Mouse (Mus musculus) kidney, embryonic 15.5 days (tissue): ENCODE data around the gene Alox8. TPM values are rescaled to one million over a fixed set of nuclear protein-coding genes. Genes with fewer than 3 reads are reported as not detected.
A peak's percentile ranks its signal among the peaks of the same experiment; 100 is the strongest.

ENCODE experiments used
- ATAC-seq: fragments of 200-750 bp; cut with Nextera tagmentation; replicated peaks from 2 replicates; pipeline ENCODE4 v1.8.0; 2017; ENCODE audit warnings: moderate TSS enrichment; ENCODE audit not compliant: low FRiP score
- H3K27ac ChIP-seq: fragments of 300-500 bp; sonication (generic); 2 replicates; pipeline ENCODE4 v1.5.1; 2015; ENCODE audit warnings: mild to moderate bottlenecking, inconsistent platforms
- H3K27me3 ChIP-seq: fragments of 300-500 bp; sonication (generic); 2 replicates; pipeline ENCODE4 v1.6.1; 2015; ENCODE audit warnings: inconsistent platforms
- H3K36me3 ChIP-seq: fragments of 300-500 bp; sonication (generic); 2 replicates; pipeline ENCODE4 v1.6.1; 2015; ENCODE audit warnings: inconsistent platforms
- H3K4me1 ChIP-seq: fragments of 300-500 bp; sonication (generic); 2 replicates; pipeline ENCODE4 v1.6.1; 2015; ENCODE audit warnings: inconsistent platforms
- H3K4me2 ChIP-seq: fragments of 300-500 bp; sonication (generic); 2 replicates; pipeline ENCODE4 v1.6.1; 2015; ENCODE audit warnings: moderate library complexity, mild to moderate bottlenecking, inconsistent platforms
- H3K4me3 ChIP-seq: fragments of 300-500 bp; sonication (generic); replicated peaks from 2 replicates; pipeline ENCODE4 v1.5.1; 2015; ENCODE audit warnings: mild to moderate bottlenecking, inconsistent platforms
- H3K9ac ChIP-seq: fragments of 300-500 bp; sonication (generic); 2 replicates; pipeline ENCODE4 v1.6.1; 2015; ENCODE audit warnings: mild to moderate bottlenecking, inconsistent platforms
- H3K9me3 ChIP-seq: fragments of 300-500 bp; sonication (generic); replicated peaks from 2 replicates; pipeline ENCODE4 v1.6.1; 2016; ENCODE audit warnings: inconsistent platforms
- WGBS: fragments of 180-500 bp; shearing (Covaris S2); methylation state at CpG from one replicate; pipeline ENCODE4 v1.1.7; 2015; ENCODE audit warnings: mixed read lengths; 5-methylcytosine and 5-hydroxymethylcytosine counted together
- polyA plus RNA-seq: library from polyadenylated mRNA; unstranded; fragments of >200 nt; fragmentation: Nextera tagmentation; extraction: Ambion mirVana; gene quantifications from 2 replicates; pipeline ENCODE4 v1.2.1, GENCODE M21; 2015

Gene Alox8
- 0.33 and 0.47 TPM in 2 replicates for polyA plus RNA-seq

- Histone ChIP-seq H3K4me2 (peak within 1 kb of the TSS; percentile 60), H3K9ac (0 out of 2 replicates have a peak within 1 kb of the TSS, but pooled peaks have one; percentile 23), H3K36me3 (no peaks in the 10 kb centered on the region), H3K27ac (no peak within 1 kb of the TSS), H3K9me3 (no peaks in the 10 kb centered on the region), H3K4me1 (peaks cover 11% of the 10 kb centered on the region), H3K27me3 (peaks cover 46% of the 10 kb centered on the region), H3K4me3 (peak within 1 kb of the TSS; percentile 35)
- no peak for ATAC-seq
- 36% methylated on average over 6 of the region's 6 CpGs for WGBS
Observed at GRCm38 (mm10) chr11:69197743-69198142, at the start of gene Alox8. Gene Alox8 (minus strand): TSS chr11:69197843.

DNA sequence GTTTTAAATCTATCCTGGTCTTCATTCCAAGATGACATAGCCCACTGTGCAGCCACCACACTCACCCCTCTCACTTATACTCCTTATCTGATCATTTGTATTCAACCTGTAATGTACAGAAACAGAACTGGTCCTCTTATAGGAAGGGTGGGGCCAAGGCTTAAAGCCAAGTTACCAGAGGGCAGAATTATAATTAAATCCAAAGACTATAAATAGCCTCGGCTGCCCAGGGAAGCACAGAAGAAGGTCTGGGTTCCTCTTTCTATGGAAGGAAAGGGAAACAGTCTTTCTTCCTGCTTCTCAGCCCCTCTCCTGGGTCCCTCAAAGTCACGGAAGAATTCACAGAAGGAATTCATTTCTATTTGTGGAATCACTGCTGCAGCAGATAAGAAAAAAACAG, 48.0 kb upstream of the Alox8 start:
- Histone ChIP-seq H3K4me1 (peaks cover 12% of the 10 kb centered on the region), H3K4me3 (no peak overlapping the region), H3K36me3 (no peaks in the 10 kb centered on the region), H3K27me3 (peaks cover 5% of the 10 kb centered on the region; the same call in 1 of the 2 replicates), H3K9ac (no peak overlapping the region), H3K4me2 (peak overlapping the region; percentile 27), H3K27ac (peak overlapping the region; percentile 75), H3K9me3 (no peaks in the 10 kb centered on the region)
- WGBS = 42% methylated on average over 2 of the region's 2 CpGs
- 0 out of 2 replicates have a peak, but pooled peaks have one; percentile 9 for ATAC-seq

- H3K36me3 ChIP-seq = no peaks in the 10 kb centered on the region
- WGBS = 17% methylated on average over 2 of the region's 2 CpGs
- no peak overlapping the region for H3K27ac ChIP-seq
- H3K9me3 ChIP-seq = no peaks in the 10 kb centered on the region
- H3K4me2 ChIP-seq = no peak overlapping the region
- H3K4me1 ChIP-seq = peaks cover 12% of the 10 kb centered on the region
- H3K27me3 ChIP-seq = peaks cover 5% of the 10 kb centered on the region; the same call in 1 of the 2 replicates
- no peak for ATAC-seq
- H3K4me3 ChIP-seq = no peak overlapping the region
- no peak overlapping the region for H3K9ac ChIP-seq
Observed at GRCm38 (mm10) chr11:69244911-69245310, 47.3 kb upstream of the Alox8 start.

GRCm38 (mm10) chr11:69236926-69237260, 39.2 kb upstream of the Alox8 start, which contains the start of gene Gucy2e:
Gene Gucy2e (minus strand): TSS chr11:69237036.
- Histone ChIP-seq H3K4me1 (peaks cover 24% of the 10 kb centered on the region), H3K9ac (peak within 1 kb of the TSS; percentile 48), H3K9me3 (no peaks in the 10 kb centered on the region), H3K4me2 (peak within 1 kb of the TSS; percentile 90), H3K27me3 (peaks cover 43% of the 10 kb centered on the region), H3K4me3 (peak within 1 kb of the TSS; percentile 52), H3K36me3 (no peaks in the 10 kb centered on the region), H3K27ac (peak within 1 kb of the TSS; percentile 84)
- no peak for ATAC-seq
- 22% methylated on average over 13 of the region's 13 CpGs for WGBS

DNA sequence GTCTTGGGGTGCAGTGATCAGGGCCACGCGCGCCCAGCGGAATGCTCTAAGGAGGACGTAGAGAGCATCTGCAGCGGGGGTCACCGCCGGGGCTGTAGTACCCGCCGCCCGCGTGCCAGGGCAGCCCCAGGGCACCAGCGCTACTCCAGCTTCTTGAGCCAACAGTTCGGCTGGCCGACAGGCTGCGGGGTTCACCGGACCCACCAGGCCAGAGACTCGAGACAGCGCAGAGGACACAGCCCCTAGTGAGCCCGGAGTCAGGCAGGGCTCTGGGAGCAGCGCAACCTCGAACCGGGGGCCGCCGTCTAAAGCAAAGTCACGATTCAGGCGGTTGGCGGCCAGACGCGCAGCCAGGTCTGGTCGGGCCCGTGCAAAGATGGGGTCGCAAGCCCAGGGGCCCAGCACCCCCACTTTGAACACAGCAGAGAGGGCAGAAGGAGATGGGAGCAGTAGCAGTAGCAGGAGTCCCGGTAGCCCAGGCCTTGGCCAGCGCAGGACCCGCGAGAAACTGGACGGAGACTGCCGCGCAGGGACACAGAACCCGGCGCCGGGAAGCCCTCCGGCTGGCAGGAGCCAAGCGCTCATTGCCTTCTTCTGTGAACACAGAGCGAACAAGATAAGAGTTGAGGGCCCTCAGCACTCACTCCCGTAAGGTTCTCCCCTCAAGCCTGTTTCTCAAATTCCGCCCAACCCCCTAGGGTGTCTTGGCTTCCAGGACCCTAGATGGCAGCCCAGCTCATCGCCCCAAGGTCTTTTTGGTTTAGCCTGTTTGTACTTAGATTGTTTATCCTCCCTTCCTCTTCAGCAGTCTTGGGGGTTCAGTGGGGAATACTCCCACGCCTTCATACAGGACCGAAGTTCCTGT, 38.6 kb upstream of the Alox8 start:
- Histone ChIP-seq H3K9me3 (no peaks in the 10 kb centered on the region), H3K4me1 (peaks cover 24% of the 10 kb centered on the region), H3K4me2 (peak overlapping the region; percentile 90), H3K9ac (peak overlapping the region; percentile 48), H3K27ac (peak overlapping the region; percentile 84), H3K27me3 (peaks cover 43% of the 10 kb centered on the region), H3K36me3 (no peaks in the 10 kb centered on the region), H3K4me3 (peak overlapping the region; percentile 52)
- 3% methylated on average over 51 of the region's 51 CpGs for WGBS
- ATAC-seq = peak; percentile 20; the same call in 1 of the 2 replicates

DNA sequence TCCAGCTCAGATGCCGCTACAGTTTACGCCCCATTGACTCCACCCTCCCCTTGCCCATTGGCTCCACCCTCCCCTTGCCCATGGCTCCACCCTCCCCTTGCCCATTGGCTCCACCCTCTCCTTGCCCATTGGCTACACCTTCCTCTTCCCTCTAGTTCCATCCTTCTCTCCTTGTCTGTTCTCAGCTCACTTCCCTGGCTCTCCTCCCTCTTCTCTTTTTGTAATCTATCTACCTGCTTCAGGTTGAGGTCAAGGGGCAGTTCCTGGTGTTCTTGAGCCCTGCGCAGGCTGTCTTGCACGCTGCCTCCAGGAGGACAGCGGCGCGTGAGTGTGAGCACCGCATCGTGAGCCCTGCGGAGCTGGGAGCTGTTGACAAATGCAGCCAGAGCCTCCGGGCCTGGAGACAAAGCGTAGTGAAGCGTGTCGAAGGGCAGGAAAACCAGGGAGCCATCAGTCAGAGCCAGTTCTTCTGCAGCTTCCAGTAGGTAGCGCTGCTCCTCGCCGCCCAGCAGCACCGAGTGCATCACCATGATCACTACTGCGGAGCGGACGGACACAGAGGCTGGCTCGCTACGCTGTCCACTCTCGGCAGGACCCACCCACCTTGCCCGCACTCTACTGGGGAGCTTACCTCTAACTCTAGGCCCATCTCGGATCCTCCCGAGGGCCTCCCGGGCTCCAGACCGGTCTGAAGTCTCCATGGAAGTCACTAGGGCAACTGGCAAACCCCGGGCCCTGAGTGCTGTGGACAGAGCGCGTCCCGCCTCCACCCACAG, 37.8 kb upstream of the Alox8 start:
- H3K4me1 ChIP-seq = peaks cover 24% of the 10 kb centered on the region
- ATAC-seq = peak; percentile 91
- peak overlapping the region; percentile 90 for H3K4me2 ChIP-seq
- WGBS = 1% methylated on average over 33 of the region's 33 CpGs
- H3K27ac ChIP-seq = peak overlapping the region; percentile 84
- peak overlapping the region; percentile 52 for H3K4me3 ChIP-seq
- no peaks in the 10 kb centered on the region for H3K36me3 ChIP-seq
- H3K9ac ChIP-seq = peak overlapping the region; percentile 48
- no peaks in the 10 kb centered on the region for H3K9me3 ChIP-seq
- H3K27me3 ChIP-seq = peaks cover 43% of the 10 kb centered on the region

DNA sequence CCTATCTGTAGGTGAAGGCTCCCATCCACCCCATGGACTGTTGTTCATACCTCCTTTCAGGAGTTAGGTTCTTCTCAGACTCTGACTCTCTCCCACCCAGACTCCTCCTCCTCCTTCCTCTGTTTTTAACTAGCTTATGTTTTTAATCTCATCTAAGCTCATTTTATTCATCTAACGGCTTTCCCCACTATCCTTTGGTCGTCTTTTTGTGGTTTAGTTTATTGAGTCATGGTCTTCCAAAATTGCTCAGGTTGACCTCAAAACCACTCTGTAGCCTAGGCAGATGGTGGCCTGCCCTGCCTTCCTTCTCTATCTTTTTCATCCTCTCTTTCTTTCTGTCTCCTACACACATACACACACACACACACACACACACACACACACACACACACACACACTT, 35.5 kb upstream of the Alox8 start:
- WGBS = 77% methylated on average over 2 of the region's 2 CpGs
- Histone ChIP-seq H3K27ac (no peak overlapping the region), H3K4me2 (no peak overlapping the region), H3K4me1 (peaks cover 24% of the 10 kb centered on the region), H3K4me3 (no peak overlapping the region), H3K36me3 (no peaks in the 10 kb centered on the region), H3K9ac (no peak overlapping the region), H3K27me3 (peaks cover 42% of the 10 kb centered on the region), H3K9me3 (no peaks in the 10 kb centered on the region)
- no peak for ATAC-seq

DNA sequence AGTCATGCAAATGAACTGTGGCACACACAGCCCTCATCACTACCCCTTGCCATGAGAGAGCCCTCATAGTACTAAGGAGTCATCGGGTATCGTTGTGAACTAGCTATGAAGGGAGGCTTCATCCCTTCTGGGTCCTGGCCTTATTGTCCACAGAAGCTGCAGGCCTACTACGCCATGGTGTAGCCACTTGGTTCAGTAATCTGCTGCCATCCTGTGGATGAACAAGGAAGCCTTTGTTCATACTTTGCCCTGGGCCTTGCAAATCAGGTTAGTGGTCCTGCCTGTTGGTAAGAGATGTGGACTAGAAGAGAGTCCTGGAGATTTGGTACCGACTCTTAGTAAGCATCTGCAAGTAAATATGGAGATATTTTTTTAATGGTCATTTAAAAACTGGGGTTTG, 32.8 kb upstream of the Alox8 start:
- Histone ChIP-seq H3K9me3 (no peaks in the 10 kb centered on the region), H3K27me3 (peaks cover 27% of the 10 kb centered on the region), H3K4me1 (peaks cover 12% of the 10 kb centered on the region), H3K36me3 (no peaks in the 10 kb centered on the region), H3K4me3 (no peak overlapping the region), H3K27ac (no peak overlapping the region), H3K9ac (no peak overlapping the region), H3K4me2 (no peak overlapping the region)
- no peak for ATAC-seq
- 78% methylated on average over 4 of the region's 4 CpGs for WGBS

GRCm38 (mm10) chr11:69225715-69226114, 28.1 kb upstream of the Alox8 start:
- no peak for ATAC-seq
- WGBS = 67% methylated on average over 1 of the region's 1 CpGs

DNA sequence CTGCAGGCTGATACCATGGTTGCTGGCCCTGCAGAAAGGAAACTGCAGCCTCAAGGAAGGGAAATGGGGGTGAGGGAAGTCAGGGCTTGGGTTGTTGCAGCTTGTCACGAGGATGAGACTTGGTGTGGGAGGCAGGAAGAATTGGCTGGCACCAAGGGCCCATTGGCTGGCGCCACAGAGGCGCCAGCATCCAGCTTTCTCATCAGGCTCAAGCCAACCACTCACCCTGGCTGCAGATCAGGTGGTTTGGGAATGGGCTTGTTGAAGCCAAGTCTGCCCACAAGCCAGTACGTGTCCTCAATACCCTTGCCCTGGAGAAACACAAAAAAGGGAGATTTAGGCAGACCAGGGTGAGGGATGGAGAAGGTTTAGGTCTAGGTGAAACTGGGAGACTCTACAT, 25.5 kb upstream of the Alox8 start:
- 84% methylated on average over 4 of the region's 4 CpGs for WGBS
- H3K27ac ChIP-seq = no peak overlapping the region
- H3K4me2 ChIP-seq = no peak overlapping the region
- no peak for ATAC-seq
- no peaks in the 10 kb centered on the region for H3K36me3 ChIP-seq
- no peak overlapping the region for H3K4me3 ChIP-seq
- peaks cover 12% of the 10 kb centered on the region; the same call in 1 of the 2 replicates for H3K27me3 ChIP-seq
- no peaks in the 10 kb centered on the region for H3K9me3 ChIP-seq
- H3K9ac ChIP-seq = no peak overlapping the region
- 0 out of 2 replicates have a peak, but pooled peaks cover 6% of the 10 kb centered on the region for H3K4me1 ChIP-seq

More at GRCm38 (mm10) chr11:69225715-69226114, 28.1 kb upstream of the Alox8 start:
- H3K27me3 ChIP-seq = peaks cover 19% of the 10 kb centered on the region
- H3K9me3 ChIP-seq = no peaks in the 10 kb centered on the region
- H3K4me2 ChIP-seq = no peak overlapping the region
- no peak overlapping the region for H3K27ac ChIP-seq
- no peak overlapping the region for H3K9ac ChIP-seq
- H3K36me3 ChIP-seq = no peaks in the 10 kb centered on the region
- 0 out of 2 replicates have a peak, but pooled peaks cover 4% of the 10 kb centered on the region for H3K4me1 ChIP-seq
- H3K4me3 ChIP-seq = no peak overlapping the region

GRCm38 (mm10) chr11:69221070-69221469, 23.4 kb upstream of the Alox8 start:
- no peak for ATAC-seq
- H3K27me3 ChIP-seq = no peaks in the 10 kb centered on the region; the same call in 1 of the 2 replicates
- no peaks in the 10 kb centered on the region for H3K9me3 ChIP-seq
- H3K36me3 ChIP-seq = no peaks in the 10 kb centered on the region
- H3K4me2 ChIP-seq = no peak overlapping the region
- no peak overlapping the region for H3K9ac ChIP-seq
- 63% methylated on average over 4 of the region's 4 CpGs for WGBS
- no peak overlapping the region for H3K4me3 ChIP-seq
- H3K27ac ChIP-seq = no peak overlapping the region
- 0 out of 2 replicates have a peak, but pooled peaks cover 2% of the 10 kb centered on the region for H3K4me1 ChIP-seq

DNA sequence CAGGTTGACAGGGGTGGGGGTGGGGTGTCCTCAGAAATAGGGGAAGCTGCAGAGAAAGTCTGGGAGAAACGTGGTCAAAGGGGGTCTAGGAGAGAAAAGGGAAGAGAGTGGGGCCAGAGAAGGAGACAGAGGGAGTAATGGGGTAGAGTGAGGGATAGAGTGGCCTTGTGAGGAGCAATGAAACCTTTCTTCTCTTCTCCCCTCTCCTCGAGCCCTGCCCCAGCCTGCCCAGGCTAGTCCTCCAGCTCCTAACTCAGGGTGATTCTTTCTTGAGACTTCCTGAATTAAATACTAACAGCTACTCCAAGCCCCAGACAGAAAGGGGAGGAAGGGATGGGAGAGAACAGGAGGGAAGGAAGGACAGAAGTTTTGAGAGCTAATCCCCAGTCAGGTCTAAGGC, 21.0 kb upstream of the Alox8 start:
- Histone ChIP-seq H3K27ac (no peak overlapping the region), H3K36me3 (no peaks in the 10 kb centered on the region), H3K9me3 (no peaks in the 10 kb centered on the region), H3K4me2 (no peak overlapping the region), H3K9ac (no peak overlapping the region), H3K27me3 (no peaks in the 10 kb centered on the region; the same call in 1 of the 2 replicates), H3K4me3 (no peak overlapping the region), H3K4me1 (0 out of 2 replicates have a peak, but pooled peaks cover 2% of the 10 kb centered on the region)
- WGBS = 62% methylated on average over 2 of the region's 2 CpGs
- ATAC-seq = no peak
